Mouse (Mus musculus) MN1 (cell line): ENCODE data around the gene Sorcs3.

Experiments used
- DNase-seq: peaks from one replicate; pipeline ENCODE4 v3.0.0-alpha.2; 2016; ENCODE audit warnings: low spot score

Sorcs3 gene

DNA sequence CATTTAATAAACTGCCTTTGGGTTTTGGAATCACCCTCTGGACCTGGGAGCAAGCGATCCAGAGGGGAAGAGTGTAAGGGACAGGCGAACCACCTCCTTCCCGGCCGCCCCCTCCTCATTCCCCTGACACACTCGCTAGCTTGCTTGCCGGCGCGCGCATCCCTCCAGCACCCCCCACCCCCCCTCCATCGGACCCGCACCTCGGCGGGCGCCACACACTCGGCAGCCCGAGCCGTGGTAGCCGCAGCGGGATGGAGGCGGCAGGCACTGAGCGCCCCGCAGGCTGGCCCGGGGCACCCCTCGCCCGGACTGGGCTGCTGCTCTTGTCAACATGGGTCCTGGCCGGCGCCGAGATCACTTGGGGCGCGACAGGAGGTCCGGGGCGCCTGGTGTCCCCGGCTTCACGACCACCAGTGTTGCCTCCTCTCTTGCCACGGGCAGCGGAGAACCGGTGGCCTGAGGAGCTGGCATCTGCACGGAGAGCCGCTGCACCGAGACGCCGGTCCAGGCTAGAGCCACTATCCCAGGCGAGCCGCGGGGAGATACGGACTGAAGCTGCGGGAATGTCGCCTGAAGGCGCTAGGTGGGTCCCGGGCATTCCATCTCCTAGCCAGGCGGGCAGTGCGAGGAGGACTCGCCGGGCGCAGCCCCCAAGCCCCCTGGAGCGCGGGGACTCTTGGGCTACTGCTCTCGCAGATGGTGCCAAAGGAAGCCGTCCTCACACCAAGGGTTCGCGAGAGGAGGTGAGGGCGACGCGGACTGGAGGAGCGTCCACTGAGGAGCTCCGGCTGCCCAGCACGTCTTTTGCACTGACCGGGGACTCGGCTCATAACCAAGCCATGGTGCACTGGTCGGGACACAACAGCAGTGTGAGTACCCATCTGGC lies at the start of gene Sorcs3:
Gene Sorcs3, plus strand, starts transcription at position 97 of the 886 bp plus-strand sequence.
- no peak for DNase-seq

DNA sequence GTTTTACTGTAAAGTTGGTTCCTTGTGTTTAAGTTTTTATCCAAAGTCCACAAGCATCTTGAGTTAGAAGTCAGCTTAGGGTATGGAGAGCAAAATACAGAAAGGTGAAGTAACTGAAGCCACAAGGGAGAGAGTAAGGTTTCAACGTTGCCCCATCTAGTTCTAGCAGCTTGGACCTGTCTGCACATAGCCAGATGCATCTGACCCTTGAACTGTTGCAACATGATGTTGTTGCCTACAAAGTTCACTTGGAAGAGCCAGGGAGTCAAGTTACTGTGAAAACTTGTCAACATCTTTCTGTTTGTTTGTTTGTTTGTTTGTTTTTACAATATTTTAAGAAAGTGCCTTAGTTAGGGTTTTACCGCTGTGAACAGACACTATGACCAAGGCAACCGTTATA lies 40.5 kb upstream of the Sorcs3 start:
- no peak for DNase-seq

DNA sequence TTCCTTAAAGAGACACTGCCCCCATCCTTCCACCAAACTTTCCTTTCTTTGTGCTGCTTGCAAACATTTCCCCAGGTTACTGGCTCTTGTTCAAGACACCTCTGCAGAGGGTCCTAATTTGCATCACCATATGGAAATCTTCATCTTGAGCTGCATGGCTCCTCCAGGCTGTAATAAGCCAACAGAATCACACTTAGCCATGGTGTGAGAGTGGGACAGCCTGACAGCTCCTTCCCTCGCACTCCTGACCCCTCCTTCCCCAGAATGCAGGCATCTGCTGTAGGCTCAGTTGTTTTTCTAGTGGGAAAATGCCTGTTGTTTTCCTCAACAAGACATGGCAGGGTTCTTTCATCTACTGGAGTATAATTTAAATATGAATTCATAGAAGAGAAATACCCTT lies 38.7 kb upstream of the Sorcs3 start:
- no peak for DNase-seq

- DNase-seq = no peak
Observed at GRCm38 (mm10) chr19:48168284-48168683, 37.5 kb upstream of the Sorcs3 start.

GRCm38 (mm10) chr19:48174717-48175116 lies 31.1 kb upstream of the Sorcs3 start:
- no peak for DNase-seq

GRCm38 (mm10) chr19:48203928-48204470 lies 1.8 kb upstream of the Sorcs3 start:
- no peak for DNase-seq

GRCm38 (mm10) chr19:48204476-48204875 lies 1.3 kb upstream of the Sorcs3 start:
- DNase-seq = no peak

GRCm38 (mm10) chr19:48204892-48205761 lies 698 bp upstream of the Sorcs3 start:
- no peak for DNase-seq

- no peak for DNase-seq
Observed at GRCm38 (mm10) chr19:48206861-48207730, 1.3 kb downstream of the Sorcs3 start.

DNA sequence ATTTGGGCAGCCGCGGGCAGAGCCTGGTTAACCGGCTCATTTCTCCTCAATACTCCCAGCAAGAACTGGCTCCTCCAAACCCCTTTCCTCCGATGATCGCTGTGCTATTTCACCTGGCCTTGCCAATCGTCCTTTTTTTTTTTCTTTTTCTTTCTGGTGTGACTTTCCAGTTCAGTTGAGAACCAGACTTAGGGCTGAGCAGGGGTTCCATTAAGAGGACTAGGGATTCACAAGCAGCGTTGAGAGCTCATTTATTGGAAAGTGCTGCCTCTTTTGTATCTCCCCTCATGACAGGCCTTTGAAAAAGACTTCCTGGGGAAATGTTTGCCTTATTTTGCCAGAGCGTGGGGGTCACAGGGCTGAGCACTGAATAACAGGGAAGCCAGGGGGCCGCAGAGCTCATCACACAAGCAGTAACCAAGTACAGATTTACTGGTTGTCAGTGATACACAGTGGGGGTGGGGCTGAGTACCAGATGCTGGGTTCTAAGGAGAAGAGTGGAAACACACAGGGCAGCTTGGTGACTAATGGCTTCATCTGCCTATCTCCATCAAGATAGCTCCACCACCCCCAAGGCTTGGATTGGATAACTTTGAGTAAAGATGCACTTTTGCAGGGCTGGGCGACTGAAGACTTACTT lies 2.0 kb downstream of the Sorcs3 start:
- DNase-seq = peak; percentile 31

DNA sequence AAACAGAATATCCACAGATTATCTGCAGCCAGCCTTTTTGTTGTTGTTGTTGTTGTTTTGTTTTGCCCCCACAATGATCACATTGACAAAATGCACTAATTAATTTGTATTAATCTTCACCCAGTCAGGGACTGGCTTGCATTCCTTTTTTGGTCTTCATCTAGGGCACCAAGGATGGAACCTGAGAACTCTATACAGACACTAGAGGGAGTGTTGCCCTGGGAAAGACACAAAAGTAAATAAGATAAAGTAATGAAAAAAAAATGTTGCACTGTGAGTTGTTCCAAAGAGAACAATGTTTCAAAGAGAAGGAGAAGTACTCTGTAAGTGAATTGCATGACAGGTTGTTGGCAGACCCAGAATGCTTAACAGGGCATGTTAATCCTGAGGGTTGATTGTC lies 9.6 kb downstream of the Sorcs3 start:
- no peak for DNase-seq

- DNase-seq = no peak
Observed at GRCm38 (mm10) chr19:48237786-48238372, 32.1 kb downstream of the Sorcs3 start.

- DNase-seq = no peak
Observed at GRCm38 (mm10) chr19:48238391-48238790, 32.6 kb downstream of the Sorcs3 start.

GRCm38 (mm10) chr19:48240960-48241359 lies 35.1 kb downstream of the Sorcs3 start:
- peak; percentile 14 for DNase-seq

DNA sequence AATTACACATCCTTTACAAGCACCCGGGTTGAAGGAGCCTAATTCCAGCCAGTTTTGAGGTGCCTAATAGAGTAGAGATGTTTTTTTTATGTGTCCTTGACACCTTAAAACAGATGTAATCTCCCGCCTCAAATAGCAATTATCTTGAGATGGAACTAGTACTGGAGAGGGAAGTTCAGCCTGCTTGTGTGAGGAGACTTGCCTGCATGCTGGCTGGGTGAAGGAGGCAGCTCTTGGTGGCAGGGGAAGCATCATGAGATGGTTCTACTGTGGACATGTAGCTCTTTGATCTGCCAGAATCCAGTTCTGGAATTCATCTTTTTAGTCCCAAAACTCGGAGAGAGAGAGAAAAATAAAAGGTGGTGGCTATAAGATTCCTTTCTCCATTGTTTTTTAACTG lies 38.2 kb downstream of the Sorcs3 start:
- no peak for DNase-seq

DNA sequence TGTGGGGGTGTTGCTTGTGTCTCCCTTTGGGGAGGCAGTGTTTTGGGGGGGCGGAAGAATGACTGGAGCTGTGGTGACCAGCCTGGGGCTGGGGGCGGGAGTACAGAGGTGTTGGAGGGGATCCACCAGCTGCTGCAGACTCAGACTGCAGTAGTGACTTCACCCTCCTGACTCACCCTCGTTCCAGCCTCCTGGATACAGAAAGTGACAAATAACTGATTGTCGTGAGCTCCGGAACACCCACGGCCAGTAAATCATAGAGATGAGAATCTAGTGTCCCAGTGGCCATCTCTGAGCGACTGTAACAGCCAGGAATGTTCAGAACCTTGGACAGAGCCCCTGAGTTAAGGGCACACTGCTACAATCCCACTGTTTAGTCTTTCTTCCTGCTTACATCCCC lies 53.4 kb downstream of the Sorcs3 start:
- no peak for DNase-seq

GRCm38 (mm10) chr19:48260671-48261070 lies 54.8 kb downstream of the Sorcs3 start:
- DNase-seq = no peak

- DNase-seq = no peak
Observed at GRCm38 (mm10) chr19:48263750-48264149, 57.9 kb downstream of the Sorcs3 start.

- DNase-seq = no peak
Observed at GRCm38 (mm10) chr19:48280273-48280672, 74.4 kb downstream of the Sorcs3 start.

- DNase-seq = no peak
Observed at GRCm38 (mm10) chr19:48282250-48282649, 76.4 kb downstream of the Sorcs3 start.

DNA sequence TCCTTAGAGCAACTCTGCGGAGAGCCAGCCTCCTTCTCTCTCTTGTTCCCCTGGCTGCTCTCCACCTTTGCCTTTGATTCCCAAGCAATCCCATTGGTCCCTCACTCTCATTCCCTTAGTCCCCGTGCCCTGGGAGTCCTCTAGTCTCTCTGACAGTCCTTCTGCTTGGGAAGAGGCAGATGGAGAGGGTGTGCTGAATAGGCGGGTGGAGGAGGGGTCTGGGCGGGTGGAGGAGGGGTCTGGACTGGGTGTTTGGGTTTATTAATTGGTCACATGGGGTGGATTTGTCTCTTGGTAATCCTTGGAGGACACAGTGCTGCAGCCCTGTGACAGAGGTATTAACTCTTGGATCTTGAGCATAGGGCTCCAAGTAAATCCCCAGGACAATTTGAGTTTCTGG lies 77.4 kb downstream of the Sorcs3 start:
- no peak for DNase-seq
